Mouse (Mus musculus): ENCODE data around the gene Parvb. TPM values are rescaled to one million over a fixed set of nuclear protein-coding genes. Genes with fewer than 3 reads are reported as not detected.

Gene Parvb
- polyA plus RNA-seq, 1 experiment from 2014 or later, result 6.2 TPM

DNA sequence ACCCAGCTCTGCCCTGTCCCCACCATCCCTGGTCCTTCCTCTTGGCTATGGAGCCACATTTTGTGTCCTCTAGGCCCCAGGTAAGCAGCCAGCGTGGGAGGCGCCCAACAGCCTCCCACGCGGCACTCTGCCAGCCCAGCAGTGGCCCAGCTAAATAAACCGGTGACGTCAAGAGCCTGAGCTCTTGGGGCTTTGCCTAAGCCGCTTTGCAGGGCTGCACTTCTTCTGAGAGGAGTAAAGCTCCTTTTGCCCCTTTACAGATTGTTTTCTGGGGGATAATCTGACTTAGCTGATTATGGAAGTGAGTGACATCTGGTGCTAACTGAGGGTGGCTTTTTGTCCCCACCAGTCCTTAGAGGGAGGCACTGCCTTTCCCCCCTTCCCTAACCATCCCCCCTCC, 69.2 kb downstream of the Parvb start:
- H3K4me3 ChIP-seq (replicated peaks), result no peak overlapping the region
- no peak overlapping the region for H3K9ac ChIP-seq (replicated peaks)
- H3K4me1 ChIP-seq (replicated peaks), result peaks cover 92% of the 10 kb centered on the region
- no peaks in the 10 kb centered on the region for H3K9me3 ChIP-seq
- H3K36me3 ChIP-seq, result no peaks in the 10 kb centered on the region
- peaks cover 18% of the 10 kb centered on the region for H3K27me3 ChIP-seq
- H3K27ac ChIP-seq, result peak overlapping the region; percentile 81
- peak; percentile 49; the same call in 1 of the 2 replicates for ATAC-seq
- H3K4me2 ChIP-seq (replicated peaks), result 0 out of 2 replicates have a peak overlapping the region, but pooled peaks have one; percentile 5
- 4% methylated on average over 7 of the region's 7 CpGs for WGBS

GRCm38 (mm10) chr15:84301641-84302420, 70.0 kb downstream of the Parvb start:
- no peak; the same call in 1 of the 2 replicates for ATAC-seq
- 8% methylated on average over 8 of the region's 8 CpGs for WGBS
- H3K4me1 ChIP-seq (replicated peaks), result peaks cover 91% of the 10 kb centered on the region
- H3K4me3 ChIP-seq (replicated peaks), result no peak overlapping the region
- peak overlapping the region; percentile 81 for H3K27ac ChIP-seq
- no peaks in the 10 kb centered on the region for H3K9me3 ChIP-seq
- H3K4me2 ChIP-seq (replicated peaks), result no peak overlapping the region
- no peaks in the 10 kb centered on the region for H3K36me3 ChIP-seq
- peaks cover 13% of the 10 kb centered on the region for H3K27me3 ChIP-seq
- peak overlapping the region; percentile 37 for H3K9ac ChIP-seq (replicated peaks)

DNA sequence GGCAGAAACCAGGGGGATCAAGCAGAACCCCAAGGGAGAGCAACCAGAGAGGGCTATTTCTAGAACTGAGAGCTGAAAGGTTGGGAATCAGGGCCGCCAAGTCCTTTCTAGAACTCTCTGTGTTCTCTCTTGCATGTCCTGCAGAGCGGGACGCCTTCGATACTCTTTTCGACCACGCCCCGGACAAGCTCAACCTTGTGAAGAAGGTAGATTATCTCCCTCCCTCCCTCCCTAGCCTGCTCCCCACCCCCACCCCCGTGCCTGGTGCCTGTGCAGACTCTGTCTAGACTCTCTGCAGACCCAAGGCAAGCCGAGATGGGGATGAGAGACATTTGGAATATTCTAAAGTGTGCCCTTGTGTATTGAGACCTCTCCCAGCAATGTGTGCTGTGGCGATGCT, 71.4 kb downstream of the Parvb start:
- H3K4me3 ChIP-seq (replicated peaks), result no peak overlapping the region
- no peak overlapping the region for H3K9ac ChIP-seq (replicated peaks)
- no peaks in the 10 kb centered on the region for H3K36me3 ChIP-seq
- H3K27ac ChIP-seq, result no peak overlapping the region
- ATAC-seq, result no peak
- WGBS, result 61% methylated on average over 10 of the region's 10 CpGs
- no peak overlapping the region for H3K4me2 ChIP-seq (replicated peaks)
- H3K27me3 ChIP-seq, result peaks cover 7% of the 10 kb centered on the region; the same call in 1 of the 2 replicates
- no peaks in the 10 kb centered on the region for H3K9me3 ChIP-seq
- peaks cover 80% of the 10 kb centered on the region for H3K4me1 ChIP-seq (replicated peaks)

- ATAC-seq, result no peak
- WGBS, result 20% methylated on average over 10 of the region's 10 CpGs
- Histone ChIP-seq H3K27ac (peak overlapping the region; percentile 63), H3K9me3 (no peaks in the 10 kb centered on the region), H3K9ac (replicated peaks) (no peak overlapping the region), H3K4me2 (replicated peaks) (no peak overlapping the region), H3K4me3 (replicated peaks) (no peak overlapping the region), H3K27me3 (peaks cover 7% of the 10 kb centered on the region; the same call in 1 of the 2 replicates), H3K4me1 (replicated peaks) (peaks cover 75% of the 10 kb centered on the region), H3K36me3 (no peaks in the 10 kb centered on the region)
Measured at GRCm38 (mm10) chr15:84305333-84305732, 73.5 kb downstream of the Parvb start.

GRCm38 (mm10) chr15:84310271-84310670, 78.4 kb downstream of the Parvb start:
- Histone ChIP-seq H3K9ac (replicated peaks) (no peak overlapping the region), H3K9me3 (no peaks in the 10 kb centered on the region), H3K4me1 (replicated peaks) (peaks cover 68% of the 10 kb centered on the region), H3K4me2 (replicated peaks) (no peak overlapping the region), H3K27ac (peak overlapping the region; percentile 60; the same call in 1 of the 2 replicates), H3K36me3 (no peaks in the 10 kb centered on the region), H3K4me3 (replicated peaks) (no peak overlapping the region), H3K27me3 (peaks cover 8% of the 10 kb centered on the region)
- WGBS, result 74% methylated on average over 11 of the region's 11 CpGs
- no peak for ATAC-seq

DNA sequence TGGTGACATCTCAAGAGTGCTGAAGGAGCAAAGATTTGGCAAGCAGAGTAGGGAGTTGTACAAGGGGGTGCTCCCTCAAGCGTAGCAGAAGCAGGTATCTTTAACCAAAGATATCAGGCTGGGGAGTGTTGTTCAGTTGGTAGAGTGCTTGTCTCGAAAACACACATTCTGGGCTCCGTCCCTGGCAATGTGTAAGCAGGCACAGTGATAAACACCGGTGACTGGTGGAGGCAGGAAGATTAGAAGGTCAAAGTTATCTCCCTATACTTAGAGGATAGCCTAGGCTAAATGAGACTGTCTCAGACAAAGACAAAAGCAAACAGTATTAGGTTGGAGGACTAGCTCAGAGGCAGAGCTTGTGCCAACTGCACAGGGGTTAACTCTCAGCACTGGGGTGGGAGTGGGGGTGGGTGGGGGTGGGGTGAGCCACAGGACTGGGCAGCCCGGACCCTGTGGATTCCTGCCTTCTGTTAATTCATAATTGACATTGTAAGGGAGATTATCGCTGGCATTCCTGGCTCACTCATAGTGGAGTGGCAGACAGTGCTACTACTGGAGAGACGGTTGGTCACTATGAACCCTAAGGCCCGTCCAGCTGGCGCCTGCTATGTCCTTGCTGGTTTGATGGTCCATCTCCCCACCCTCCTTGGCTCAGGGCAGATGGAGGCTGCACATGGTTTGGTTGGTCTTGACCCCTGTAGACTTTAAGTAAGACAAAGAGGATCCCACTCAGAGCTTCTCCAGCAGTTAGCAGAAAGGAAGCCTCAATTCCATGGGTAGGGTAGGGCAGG, 79.6 kb downstream of the Parvb start:
- Histone ChIP-seq H3K27me3 (peaks cover 8% of the 10 kb centered on the region), H3K4me1 (replicated peaks) (peaks cover 64% of the 10 kb centered on the region), H3K9ac (replicated peaks) (no peak overlapping the region), H3K27ac (no peak overlapping the region), H3K36me3 (no peaks in the 10 kb centered on the region), H3K4me2 (replicated peaks) (no peak overlapping the region), H3K9me3 (no peaks in the 10 kb centered on the region), H3K4me3 (replicated peaks) (no peak overlapping the region)
- no peak for ATAC-seq
- 80% methylated on average over 9 of the region's 9 CpGs for WGBS

DNA sequence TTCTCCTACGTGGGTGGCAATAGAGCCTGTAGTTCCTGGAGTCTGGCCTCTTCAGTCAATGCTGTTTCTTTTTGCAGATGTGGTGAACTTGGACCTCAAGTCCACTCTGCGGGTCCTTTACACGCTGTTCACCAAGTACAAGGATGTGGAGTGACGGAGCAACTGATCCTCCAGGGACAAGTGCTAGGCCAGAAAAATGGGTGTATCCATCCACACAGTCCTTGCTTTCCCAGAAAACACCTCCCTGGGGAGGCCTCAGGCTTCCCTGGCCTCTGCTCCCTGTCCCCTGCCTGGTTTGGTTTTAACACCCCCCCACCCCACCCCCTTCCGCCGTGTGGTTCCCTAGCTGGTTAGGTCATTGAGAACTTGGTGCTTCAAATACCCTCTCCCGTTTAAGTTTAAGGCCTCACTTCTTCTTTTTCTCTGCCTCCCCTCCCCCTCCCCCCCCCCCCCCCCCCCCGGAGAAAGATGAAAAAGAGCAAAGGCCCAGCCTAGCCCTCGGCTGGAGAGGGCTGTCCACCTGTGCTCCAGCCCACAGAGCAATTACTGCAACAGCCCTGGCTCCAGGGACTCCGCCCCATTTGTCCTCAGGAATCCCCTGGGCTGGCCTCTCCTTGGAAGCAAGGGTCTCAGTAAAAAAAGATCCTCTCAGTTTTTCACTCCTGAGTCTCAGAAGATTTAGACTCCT, 81.2 kb downstream of the Parvb start:
- H3K4me2 ChIP-seq (replicated peaks), result no peak overlapping the region
- H3K9me3 ChIP-seq, result no peaks in the 10 kb centered on the region
- no peak overlapping the region for H3K4me3 ChIP-seq (replicated peaks)
- no peak overlapping the region for H3K9ac ChIP-seq (replicated peaks)
- H3K36me3 ChIP-seq, result no peaks in the 10 kb centered on the region
- peaks cover 8% of the 10 kb centered on the region for H3K27me3 ChIP-seq
- peaks cover 64% of the 10 kb centered on the region for H3K4me1 ChIP-seq (replicated peaks)
- H3K27ac ChIP-seq, result peak overlapping the region; percentile 73; the same call in 1 of the 2 replicates
- WGBS, result 55% methylated on average over 9 of the region's 10 CpGs
- ATAC-seq, result no peak

DNA sequence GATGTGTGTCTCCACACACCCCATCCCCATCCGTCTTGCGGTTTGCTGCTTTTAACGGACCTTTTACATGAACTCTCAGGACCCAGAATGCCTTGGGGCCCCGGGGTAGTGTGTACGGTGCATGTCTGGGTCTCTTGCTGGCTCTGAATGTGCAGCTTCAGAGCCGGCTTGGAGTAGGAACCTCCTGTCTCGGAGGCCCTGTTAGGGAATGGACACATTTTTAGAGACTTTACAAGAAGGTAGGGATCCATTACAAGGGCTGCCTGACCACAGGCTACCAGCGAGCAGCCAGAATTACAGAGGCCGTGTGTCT, 81.7 kb downstream of the Parvb start:
- Histone ChIP-seq H3K36me3 (no peaks in the 10 kb centered on the region), H3K9me3 (no peaks in the 10 kb centered on the region), H3K4me2 (replicated peaks) (no peak overlapping the region), H3K9ac (replicated peaks) (0 out of 2 replicates have a peak overlapping the region, but pooled peaks have one; percentile 1), H3K27ac (peak overlapping the region; percentile 73), H3K4me3 (replicated peaks) (no peak overlapping the region), H3K27me3 (peaks cover 8% of the 10 kb centered on the region), H3K4me1 (replicated peaks) (peaks cover 64% of the 10 kb centered on the region)
- ATAC-seq, result no peak
- 32% methylated on average over 9 of the region's 9 CpGs for WGBS

GRCm38 (mm10) chr15:84314420-84315080, 82.7 kb downstream of the Parvb start:
- 15% methylated on average over 18 of the region's 18 CpGs for WGBS
- ATAC-seq, result 0 out of 2 replicates have a peak, but pooled peaks have one; percentile 19
- H3K27ac ChIP-seq, result peak overlapping the region; percentile 73
- no peaks in the 10 kb centered on the region for H3K36me3 ChIP-seq
- H3K4me3 ChIP-seq (replicated peaks), result no peak overlapping the region
- peaks cover 53% of the 10 kb centered on the region for H3K4me1 ChIP-seq (replicated peaks)
- 0 out of 2 replicates have a peak overlapping the region, but pooled peaks have one; percentile 9 for H3K4me2 ChIP-seq (replicated peaks)
- H3K9me3 ChIP-seq, result no peaks in the 10 kb centered on the region
- no peak overlapping the region for H3K9ac ChIP-seq (replicated peaks)
- H3K27me3 ChIP-seq, result peaks cover 8% of the 10 kb centered on the region

DNA sequence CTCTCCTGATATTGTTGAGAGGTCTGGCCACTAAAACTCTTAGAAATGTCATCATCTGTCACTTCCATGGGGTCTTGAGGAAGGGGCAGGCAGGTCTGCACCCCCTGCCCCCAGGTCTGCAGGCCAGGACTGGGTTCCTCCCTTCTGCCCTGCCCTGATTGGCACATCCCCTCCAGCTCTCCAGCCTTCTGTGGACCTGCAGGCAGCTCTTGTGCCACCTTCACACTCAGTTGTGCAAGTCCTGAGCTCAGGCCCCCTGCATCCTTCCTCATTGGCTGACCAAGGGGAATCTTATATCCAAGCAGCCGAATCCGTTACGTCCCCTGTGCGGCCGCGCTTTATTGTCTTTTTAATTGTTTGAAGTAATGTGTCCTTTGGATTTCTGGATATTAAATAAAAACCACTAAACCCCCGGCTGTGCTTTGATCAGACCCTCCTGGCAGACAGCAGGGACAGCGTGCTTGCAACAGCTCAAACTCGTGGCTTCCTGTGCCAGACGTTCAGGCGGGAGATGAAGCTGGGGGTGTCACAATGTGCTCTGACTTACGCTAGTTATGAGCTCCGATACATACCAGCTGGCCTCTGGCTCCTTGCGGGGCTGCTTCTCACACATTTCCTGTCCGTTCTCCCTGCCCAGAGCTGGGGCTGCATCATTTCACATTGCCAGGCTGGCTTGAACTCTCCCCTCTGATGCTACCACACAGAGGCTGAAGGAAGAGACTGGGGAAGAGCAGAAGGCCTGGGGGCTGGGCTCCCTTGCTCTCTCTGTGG, 83.6 kb downstream of the Parvb start:
- no peaks in the 10 kb centered on the region for H3K9me3 ChIP-seq
- ATAC-seq, result no peak
- WGBS, result 47% methylated on average over 15 of the region's 15 CpGs
- no peak overlapping the region for H3K9ac ChIP-seq (replicated peaks)
- H3K36me3 ChIP-seq, result no peaks in the 10 kb centered on the region
- H3K4me2 ChIP-seq (replicated peaks), result no peak overlapping the region
- H3K4me3 ChIP-seq (replicated peaks), result no peak overlapping the region
- H3K4me1 ChIP-seq (replicated peaks), result peaks cover 48% of the 10 kb centered on the region
- H3K27ac ChIP-seq, result peak overlapping the region; percentile 19; the same call in 1 of the 2 replicates
- H3K27me3 ChIP-seq, result peaks cover 8% of the 10 kb centered on the region

DNA sequence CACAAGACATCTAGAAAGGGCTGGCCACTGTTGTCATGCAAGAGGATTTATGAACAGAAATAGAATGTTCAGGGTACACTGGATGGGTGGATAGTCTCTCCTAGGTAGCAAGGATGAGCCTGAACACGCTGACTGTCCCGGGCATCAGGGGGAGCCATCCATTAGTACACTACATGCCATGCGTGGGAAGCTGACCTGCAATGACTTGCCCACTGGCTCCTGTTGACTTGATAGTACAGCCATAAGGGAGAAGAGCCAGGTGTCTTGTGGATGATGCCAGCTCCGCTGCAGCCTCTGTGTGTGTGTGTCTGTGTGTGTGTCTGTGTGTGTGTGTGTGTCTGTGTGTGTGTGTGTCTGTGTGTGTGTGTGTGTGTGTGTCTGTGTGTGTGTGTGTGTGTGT, 87.5 kb downstream of the Parvb start:
- ATAC-seq, result no peak
- Histone ChIP-seq H3K9me3 (no peaks in the 10 kb centered on the region), H3K4me3 (replicated peaks) (no peak overlapping the region), H3K36me3 (no peaks in the 10 kb centered on the region), H3K4me2 (replicated peaks) (no peak overlapping the region), H3K4me1 (replicated peaks) (peaks cover 20% of the 10 kb centered on the region), H3K27ac (no peak overlapping the region), H3K27me3 (no peaks in the 10 kb centered on the region; the same call in 1 of the 2 replicates), H3K9ac (replicated peaks) (no peak overlapping the region)
- 96% methylated on average over 4 of the region's 4 CpGs for WGBS
